Mouse (Mus musculus) hindbrain, postnatal 0 days (tissue): ENCODE measurements at regions not wholly inside any gene's neighbourhood (a gene's known extent, or its start where the extent isn't known, plus 50 kb on each side); places are given as distances from the start of the nearest gene placed in this dataset.

Source experiments
- ATAC-seq: fragments of 200-750 bp; cut with Nextera tagmentation; 2 replicates; pipeline ENCODE4 v1.8.0; 2017; ENCODE audit warnings: mild to moderate bottlenecking, moderate TSS enrichment, moderate library complexity
- DNase-seq: peaks from one replicate; pipeline ENCODE4 v3.0.0-alpha.2; 2015; ENCODE audit warnings: low spot score
- H3K27ac ChIP-seq: fragments of 300-500 bp; sonication (generic); 2 replicates; pipeline ENCODE4 v1.5.1; 2014; ENCODE audit warnings: mild to moderate bottlenecking
- H3K27me3 ChIP-seq: fragments of 300-500 bp; sonication (generic); 2 replicates; pipeline ENCODE4 v1.6.1; 2014; ENCODE audit warnings: low read length, mixed read lengths; ENCODE audit not compliant: insufficient read depth
- H3K36me3 ChIP-seq: fragments of 300-500 bp; sonication (generic); 2 replicates; pipeline ENCODE4 v1.6.1; 2014; ENCODE audit warnings: low read length, mixed read lengths; ENCODE audit not compliant: insufficient read depth
- H3K4me1 ChIP-seq: fragments of 300-500 bp; sonication (generic); 2 replicates; pipeline ENCODE4 v1.6.1; 2014; ENCODE audit warnings: antibody characterized with exemption, low read length, mixed read lengths; ENCODE audit not compliant: insufficient read depth
- H3K4me2 ChIP-seq: fragments of 300-500 bp; sonication (generic); 2 replicates; pipeline ENCODE4 v1.6.1; 2014; ENCODE audit warnings: low read depth, mild to moderate bottlenecking, low read length, moderate library complexity, mixed read lengths
- H3K4me3 ChIP-seq: fragments of 300-500 bp; sonication (generic); 2 replicates; pipeline ENCODE4 v1.5.1; 2014; ENCODE audit warnings: low read length
- H3K9ac ChIP-seq: fragments of 300-500 bp; sonication (generic); replicated peaks from 2 replicates; pipeline ENCODE4 v1.6.1; 2014; ENCODE audit warnings: mild to moderate bottlenecking, low read length, moderate library complexity, mixed read lengths
- H3K9me3 ChIP-seq: fragments of 300-500 bp; sonication (generic); 2 replicates; pipeline ENCODE4 v1.6.1; 2016; ENCODE audit warnings: low read length, mixed read lengths
- CTCF ChIP-seq: IDR thresholded peaks from 2 replicates; pipeline ENCODE4 v1.5.1; 2016; ENCODE audit warnings: antibody characterized with exemption, control low read depth, low read depth
- WGBS: fragments of 180-500 bp; shearing (Covaris S2); extraction: QIAGEN DNeasy Blood & Tissue Kit; methylation state at CpG from one replicate; pipeline ENCODE4 v1.1.7; 2014; 5-methylcytosine and 5-hydroxymethylcytosine counted together

GRCm38 (mm10) chr17:69781201-69781600 is 187.7 kb upstream of the Dlgap1 start:
- ATAC-seq (no peak), DNase-seq (no peak)
- H3K9ac ChIP-seq, result no peak overlapping the region
- no peaks in the 10 kb centered on the region for H3K4me1 ChIP-seq
- H3K4me3 ChIP-seq, result no peak overlapping the region
- 98% methylated on average over 1 of the region's 1 CpGs for WGBS
- no peak for TF ChIP-seq CTCF
- no peaks in the 10 kb centered on the region for H3K36me3 ChIP-seq
- no peak overlapping the region for H3K4me2 ChIP-seq
- H3K27me3 ChIP-seq, result no peaks in the 10 kb centered on the region
- no peaks in the 10 kb centered on the region for H3K9me3 ChIP-seq
- H3K27ac ChIP-seq, result no peak overlapping the region

GRCm38 (mm10) chr17:69786985-69787384 is 181.9 kb upstream of the Dlgap1 start:
- H3K27me3 ChIP-seq, result no peaks in the 10 kb centered on the region
- DNase-seq, result no peak

GRCm38 (mm10) chr17:69821473-69821872 is 147.4 kb upstream of the Dlgap1 start:
- Histone ChIP-seq H3K4me2 (no peak overlapping the region), H3K9ac (no peak overlapping the region), H3K27ac (no peak overlapping the region), H3K9me3 (no peaks in the 10 kb centered on the region), H3K36me3 (no peaks in the 10 kb centered on the region), H3K4me3 (no peak overlapping the region), H3K27me3 (no peaks in the 10 kb centered on the region), H3K4me1 (0 out of 2 replicates have a peak, but pooled peaks cover 3% of the 10 kb centered on the region)
- no peak for ATAC-seq
- 54% methylated on average over 5 of the region's 5 CpGs for WGBS
- peak; percentile 26 for DNase-seq
- no peak for TF ChIP-seq CTCF

More at GRCm38 (mm10) chr17:69786985-69787384, 181.9 kb upstream of the Dlgap1 start:
- no peaks in the 10 kb centered on the region for H3K9me3 ChIP-seq
- no peak for ATAC-seq
- no peak for TF ChIP-seq CTCF
- no peaks in the 10 kb centered on the region for H3K36me3 ChIP-seq
- H3K9ac ChIP-seq, result no peak overlapping the region
- WGBS, result 80% methylated on average over 3 of the region's 3 CpGs
- no peak overlapping the region for H3K4me3 ChIP-seq
- no peak overlapping the region for H3K4me2 ChIP-seq
- H3K27ac ChIP-seq, result no peak overlapping the region
- no peaks in the 10 kb centered on the region for H3K4me1 ChIP-seq

- H3K9ac ChIP-seq, result no peak overlapping the region
- ATAC-seq, result no peak
- H3K9me3 ChIP-seq, result no peaks in the 10 kb centered on the region
- 0 out of 2 replicates have a peak, but pooled peaks cover 3% of the 10 kb centered on the region for H3K4me1 ChIP-seq
- no peak for DNase-seq
- WGBS, result 60% methylated on average over 2 of the region's 2 CpGs
- no peak overlapping the region for H3K27ac ChIP-seq
- no peaks in the 10 kb centered on the region for H3K27me3 ChIP-seq
- H3K36me3 ChIP-seq, result no peaks in the 10 kb centered on the region
- no peak overlapping the region for H3K4me3 ChIP-seq
- TF ChIP-seq CTCF, result no peak
- H3K4me2 ChIP-seq, result no peak overlapping the region
Observed at GRCm38 (mm10) chr17:69821901-69822300, 147.0 kb upstream of the Dlgap1 start.

GRCm38 (mm10) chr17:69822921-69823320 is 146.0 kb upstream of the Dlgap1 start:
- H3K9me3 ChIP-seq, result no peaks in the 10 kb centered on the region
- no peak overlapping the region for H3K4me3 ChIP-seq
- no peak overlapping the region for H3K9ac ChIP-seq
- WGBS, result 55% methylated on average over 1 of the region's 1 CpGs
- no peak for ATAC-seq
- H3K36me3 ChIP-seq, result no peaks in the 10 kb centered on the region
- no peak for DNase-seq
- no peak overlapping the region for H3K27ac ChIP-seq
- H3K4me2 ChIP-seq, result no peak overlapping the region
- no peaks in the 10 kb centered on the region for H3K27me3 ChIP-seq
- TF ChIP-seq CTCF, result no peak
- H3K4me1 ChIP-seq, result 0 out of 2 replicates have a peak, but pooled peaks cover 3% of the 10 kb centered on the region

- Histone ChIP-seq H3K36me3 (no peaks in the 10 kb centered on the region), H3K27ac (no peak overlapping the region), H3K9me3 (no peaks in the 10 kb centered on the region), H3K4me2 (no peak overlapping the region), H3K9ac (no peak overlapping the region), H3K27me3 (no peaks in the 10 kb centered on the region), H3K4me3 (no peak overlapping the region), H3K4me1 (no peaks in the 10 kb centered on the region)
- DNase-seq (no peak), ATAC-seq (no peak)
- no peak for TF ChIP-seq CTCF
- WGBS, result 69% methylated on average over 5 of the region's 5 CpGs
Observed at GRCm38 (mm10) chr17:69841308-69841707, 127.6 kb upstream of the Dlgap1 start.

- peak; percentile 15 for DNase-seq
- H3K9me3 ChIP-seq, result no peaks in the 10 kb centered on the region
- no peaks in the 10 kb centered on the region for H3K36me3 ChIP-seq
- no peak for ATAC-seq
- H3K27me3 ChIP-seq, result no peaks in the 10 kb centered on the region
- H3K27ac ChIP-seq, result no peak overlapping the region
- TF ChIP-seq CTCF, result no peak
- H3K4me1 ChIP-seq, result no peaks in the 10 kb centered on the region
- 61% methylated on average over 1 of the region's 1 CpGs for WGBS
- no peak overlapping the region for H3K4me2 ChIP-seq
- H3K4me3 ChIP-seq, result no peak overlapping the region
- no peak overlapping the region for H3K9ac ChIP-seq
Observed at GRCm38 (mm10) chr17:69848306-69848705, 120.6 kb upstream of the Dlgap1 start.
